ENCODE assay signal across 28 mouse cellular contexts in the genomic region with DNA sequence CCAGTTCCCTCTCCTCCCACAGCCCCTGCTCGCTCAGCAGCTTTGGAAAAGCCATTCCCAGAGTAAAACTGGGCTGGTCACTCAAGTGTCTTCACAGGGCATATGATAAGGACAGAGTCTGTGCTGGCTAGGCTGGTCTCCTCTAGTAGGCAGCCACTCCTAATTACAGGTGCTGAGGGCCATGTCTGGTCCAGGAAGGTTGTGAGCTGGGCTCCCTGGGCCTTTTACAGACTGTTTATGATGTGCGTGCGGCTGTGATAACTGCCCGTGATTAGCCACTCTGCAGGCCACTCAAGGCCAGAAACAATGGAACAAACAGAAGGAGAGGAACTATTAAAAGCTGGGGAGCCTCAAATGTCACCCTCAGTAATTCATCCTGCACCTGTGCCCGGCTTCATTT.
"Had no signal": no experiment of that assay in that cellular context is flagged by ENCODE, and none has a peak within 500 bp of the region (broad histone marks: within the 10 kb centered on the region; RNA-seq: fewer than 3 reads in every experiment).

No protein-coding gene starts in this region.

- H3K9ac ChIP-seq: embryonic facial prominence, embryonic 12.5 days; embryonic facial prominence, embryonic 13.5 days; embryonic facial prominence, embryonic 15.5 days; forebrain, embryonic 12.5 days; forebrain, embryonic 13.5 days; forebrain, embryonic 15.5 days; forebrain, postnatal 0 days had no signal

- H3K27ac ChIP-seq: embryonic facial prominence, embryonic 10.5 days; embryonic facial prominence, embryonic 12.5 days; embryonic facial prominence, embryonic 13.5 days; embryonic facial prominence, embryonic 15.5 days; forebrain, embryonic 10.5 days; forebrain, embryonic 12.5 days; forebrain, embryonic 13.5 days; forebrain, embryonic 15.5 days; gastrocnemius, adult 2 months; heart, adult 2 months had no signal

- H3K4me2 ChIP-seq: embryonic facial prominence, embryonic 12.5 days; embryonic facial prominence, embryonic 13.5 days; embryonic facial prominence, embryonic 15.5 days; forebrain, embryonic 12.5 days; forebrain, embryonic 13.5 days; forebrain, embryonic 15.5 days had no signal

- H3K9me3 ChIP-seq: embryonic facial prominence, embryonic 10.5 days; embryonic facial prominence, embryonic 12.5 days; embryonic facial prominence, embryonic 13.5 days; embryonic facial prominence, embryonic 15.5 days; forebrain, embryonic 10.5 days; forebrain, embryonic 12.5 days; forebrain, embryonic 13.5 days; forebrain, embryonic 15.5 days had no signal

- H3K4me1 ChIP-seq: forebrain, embryonic 13.5 days; forebrain, embryonic 15.5 days had no signal

- ATAC-seq: forebrain, embryonic 13.5 days; forebrain, embryonic 14.5 days; forebrain, embryonic 15.5 days; forebrain, embryonic 16.5 days; forebrain, postnatal 0 days had no signal

- DNase-seq: cerebellum, adult 2 months; cerebellum, adult 8-10 months; cerebellum, adult 9-10 months; cerebellum, adult 9-11 months; cerebellum, postnatal 10 days; cerebellum, postnatal 14 days; cerebellum, postnatal 25 days; cerebellum, postnatal 36 days; embryo, embryonic 11 days; forebrain, postnatal 0 days; gastrocnemius, adult 2 months; gastrocnemius, postnatal 10 days; gastrocnemius, postnatal 14 days; gastrocnemius, postnatal 25 days; gastrocnemius, postnatal 36 days; heart, adult 18-20 months; heart, adult 2 months had no signal

- H3K36me3 ChIP-seq: embryonic facial prominence, embryonic 10.5 days; embryonic facial prominence, embryonic 12.5 days; embryonic facial prominence, embryonic 13.5 days; embryonic facial prominence, embryonic 15.5 days; forebrain, embryonic 10.5 days; forebrain, embryonic 12.5 days; forebrain, embryonic 15.5 days had no signal

- H3K4me3 ChIP-seq: embryonic facial prominence, embryonic 10.5 days; embryonic facial prominence, embryonic 12.5 days; embryonic facial prominence, embryonic 13.5 days; embryonic facial prominence, embryonic 15.5 days; erythroblast, embryonic 14.5 days; forebrain, embryonic 10.5 days; forebrain, embryonic 12.5 days; forebrain, embryonic 13.5 days; forebrain, embryonic 15.5 days; gastrocnemius, adult 2 months; heart, adult 2 months had no signal

- H3K27me3 ChIP-seq: embryonic facial prominence, embryonic 12.5 days; embryonic facial prominence, embryonic 15.5 days; forebrain, embryonic 12.5 days; forebrain, embryonic 13.5 days; forebrain, embryonic 15.5 days had no signal
